Mouse (Mus musculus) cerebellum, postnatal 4 days (tissue): Measurements from ENCODE around the gene Cyp4a14.
"Not testable (repeated sequence)": the region's sequence is repeated elsewhere in the genome, so short reads cannot be mapped to it uniquely, and the experiment has no call there.

Experiments
- DNase-seq, 2 experiments: peaks; one replicate each; pipeline ENCODE4 v3.0.0; 2022; ENCODE audit warnings: low spot score in 2 of 2, mixed read lengths in 1 of 2

Cyp4a14 gene

DNA sequence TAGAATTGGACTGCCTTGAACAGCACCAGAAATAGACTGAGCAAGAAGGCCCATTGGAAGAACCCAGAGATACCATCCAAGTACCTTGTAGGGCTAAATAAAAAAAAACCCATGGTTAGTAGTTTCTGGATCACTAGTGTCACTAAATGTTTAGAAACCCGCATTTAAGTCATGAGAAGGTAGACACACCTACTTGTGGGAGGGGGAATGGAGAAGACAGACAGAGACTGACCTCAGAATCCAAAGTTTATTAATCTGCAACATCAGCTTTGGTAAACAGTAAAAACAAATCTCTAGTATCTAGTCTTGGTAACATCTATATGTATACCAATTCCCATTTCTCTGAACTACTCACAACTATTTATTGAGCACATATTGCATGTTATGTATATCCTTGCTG is at the start of gene Cyp4a14:
TSS of gene Cyp4a14 (minus strand) at position 142 of the 400 bp plus-strand sequence.
- no peak for DNase-seq

DNA sequence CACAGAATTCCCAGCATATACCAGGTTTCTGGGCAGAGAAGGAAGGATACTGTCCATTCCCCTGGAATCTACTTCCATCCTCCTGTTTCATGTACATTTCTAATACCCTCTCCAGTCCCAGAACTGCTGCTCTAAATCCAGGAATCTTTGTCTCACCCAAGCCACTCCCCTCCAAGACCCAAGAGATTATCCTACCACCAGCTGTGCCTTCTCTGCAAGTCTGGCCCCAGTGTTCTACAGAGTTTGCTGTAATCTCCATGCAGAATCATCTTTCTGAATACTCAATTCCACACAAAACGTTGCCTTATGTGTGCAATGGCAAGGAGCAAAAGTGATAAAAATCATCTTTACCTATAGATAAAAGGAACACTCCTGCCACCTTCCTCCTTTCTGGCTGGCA is 49.2 kb upstream of the Cyp4a14 start:
- DNase-seq = no peak

DNA sequence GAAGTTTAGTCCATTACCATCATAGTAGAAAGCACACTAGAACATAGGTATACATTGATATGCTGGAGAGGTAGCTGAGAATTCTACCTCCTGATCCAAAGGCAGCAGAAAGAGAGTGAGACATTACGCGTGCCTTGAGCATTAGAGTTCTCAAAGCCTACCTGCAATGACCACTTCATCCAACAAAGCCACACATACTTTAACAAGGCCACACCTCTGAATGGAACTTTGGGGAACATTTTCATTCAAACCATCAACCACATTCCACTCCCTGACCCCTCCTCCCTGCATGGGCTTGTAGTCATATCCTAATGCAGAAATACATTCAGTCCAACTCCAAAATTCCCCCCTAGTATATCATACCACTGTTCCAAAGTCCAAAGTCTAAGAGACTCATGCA is 25.8 kb upstream of the Cyp4a14 start:
- no peak for DNase-seq

DNA sequence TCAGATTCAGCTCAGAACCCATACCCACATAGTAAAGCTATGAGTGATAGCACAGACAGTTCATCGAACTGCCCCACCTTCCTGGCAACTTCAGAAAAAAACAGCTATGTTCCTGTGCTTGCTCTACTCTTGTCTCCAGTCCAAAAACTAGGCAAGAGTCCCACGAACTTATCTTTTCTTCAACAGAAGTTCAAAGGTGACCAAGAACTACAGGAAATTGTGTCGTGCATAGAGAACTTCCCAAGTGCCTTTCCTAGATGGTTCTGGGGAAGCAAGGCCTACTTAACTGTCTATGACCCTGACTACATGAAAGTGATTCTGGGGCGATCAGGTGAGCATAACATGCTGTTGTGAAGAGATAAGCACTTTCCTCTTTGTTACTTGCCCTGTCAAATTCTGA is 23.5 kb upstream of the Cyp4a14 start:
- DNase-seq = no peak

DNA sequence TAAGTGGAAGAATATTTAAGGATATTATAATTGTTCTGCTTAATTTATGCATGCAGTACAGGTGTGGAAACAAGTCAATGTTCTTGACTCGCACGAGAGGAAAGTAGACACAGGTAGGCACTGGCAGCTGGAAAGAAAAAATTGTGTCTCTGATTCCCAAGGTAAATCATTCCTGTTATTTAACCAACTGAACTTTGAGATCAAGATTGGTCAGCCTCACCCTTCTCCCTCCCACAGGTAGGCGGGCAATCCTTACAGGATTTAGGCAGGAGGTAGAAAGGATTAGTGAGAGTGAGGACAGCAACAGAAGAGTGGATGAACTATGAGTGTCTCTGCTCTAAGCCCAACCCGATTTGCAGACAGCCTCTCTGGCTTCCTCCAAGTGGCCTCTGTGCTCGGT is 22.1 kb upstream of the Cyp4a14 start, which contains the start of gene Cyp4a10:
TSS of gene Cyp4a10 (plus strand) at position 265 of the 400 bp plus-strand sequence.
- not testable (repeated sequence) for DNase-seq

DNA sequence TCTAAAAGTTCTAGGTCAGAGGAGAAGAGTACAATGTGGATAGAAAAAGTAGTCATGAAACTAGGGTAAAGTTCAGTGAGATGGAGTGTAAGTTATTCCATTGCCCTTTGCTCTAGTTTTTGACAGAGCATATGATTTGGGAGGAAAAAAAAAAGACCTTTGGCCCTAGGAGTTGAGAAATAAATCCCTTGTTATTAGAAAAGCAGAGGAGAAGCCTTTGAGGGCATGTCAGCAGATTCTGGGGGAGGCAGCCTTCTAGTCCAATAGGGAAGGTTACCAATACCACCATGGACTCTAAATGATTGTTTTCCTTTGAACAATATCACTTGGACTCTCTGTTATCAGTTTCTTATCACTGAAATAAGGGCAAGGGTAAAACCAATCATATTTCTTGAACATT is 18.0 kb upstream of the Cyp4a14 start:
- not testable (repeated sequence) for DNase-seq

DNA sequence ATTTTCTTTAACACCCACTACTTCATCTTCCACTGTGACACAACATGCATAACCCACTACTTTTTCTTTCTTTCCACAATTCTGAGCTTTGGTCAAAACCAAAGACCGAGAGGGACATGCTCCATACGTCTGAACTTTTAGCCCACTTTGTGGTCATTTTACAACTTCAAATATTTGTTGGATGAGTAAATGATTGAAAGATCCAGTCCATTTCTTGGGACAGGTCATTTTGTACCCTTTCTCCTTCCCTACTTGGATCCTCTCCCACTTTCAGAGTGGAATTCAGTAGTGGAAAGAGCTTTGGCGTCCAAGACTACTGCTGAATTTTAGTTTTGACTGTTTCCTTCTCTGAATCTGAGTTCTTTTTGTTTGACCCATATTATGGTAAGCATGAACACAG is 1.5 kb upstream of the Cyp4a14 start:
- no peak for DNase-seq

DNA sequence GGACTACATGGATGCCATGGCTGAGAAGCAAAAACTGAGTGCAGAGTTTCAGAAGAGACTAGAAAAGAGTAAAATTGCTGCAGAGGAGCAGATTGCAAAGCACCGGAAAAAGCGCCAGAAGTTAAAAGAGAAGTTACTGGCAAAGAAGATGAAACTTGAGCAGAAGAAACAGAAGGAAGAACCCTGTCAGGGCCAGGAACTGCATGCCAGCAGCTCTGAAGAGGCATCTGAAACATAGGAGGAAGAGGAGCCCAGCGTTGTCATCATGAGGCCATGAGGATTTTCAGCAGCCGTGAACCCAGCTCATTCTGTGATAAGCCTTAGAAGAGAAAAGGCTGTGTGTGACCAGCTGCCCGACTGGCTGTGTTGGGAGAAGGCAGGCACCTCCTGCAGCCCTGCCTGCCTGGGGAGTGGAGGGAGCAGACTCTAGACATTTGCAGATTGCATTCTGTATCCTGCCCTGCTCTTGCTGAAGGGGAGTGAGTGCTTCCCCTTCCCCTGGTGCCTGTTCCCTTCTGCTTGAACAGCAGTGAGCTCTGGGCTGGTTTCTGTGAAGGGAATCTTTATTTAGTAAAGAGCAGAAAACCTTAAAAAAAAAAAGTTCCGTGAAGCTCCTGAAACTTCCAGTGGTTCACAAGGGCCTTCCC is 14.8 kb downstream of the Cyp4a14 start:
- DNase-seq = no peak

DNA sequence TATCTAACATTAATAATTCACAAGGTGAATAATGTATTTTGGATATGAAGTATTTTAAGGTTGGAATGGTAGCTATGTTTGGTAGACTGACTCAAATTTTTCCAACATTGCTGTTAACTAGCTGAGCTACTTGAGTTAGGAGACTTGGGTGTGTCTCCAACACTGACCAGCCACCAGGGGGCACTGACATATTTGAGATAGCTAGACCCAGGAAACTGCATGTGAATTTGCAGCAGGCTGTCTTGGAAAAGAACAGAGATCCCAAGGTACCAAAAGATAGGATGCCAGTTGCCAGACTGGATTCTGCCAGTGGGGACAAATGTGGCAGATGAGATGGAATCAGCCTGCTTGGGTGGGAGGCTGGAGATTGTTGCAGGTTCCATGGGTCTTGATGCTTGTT is 19.9 kb downstream of the Cyp4a14 start:
- DNase-seq = not testable (repeated sequence)

DNA sequence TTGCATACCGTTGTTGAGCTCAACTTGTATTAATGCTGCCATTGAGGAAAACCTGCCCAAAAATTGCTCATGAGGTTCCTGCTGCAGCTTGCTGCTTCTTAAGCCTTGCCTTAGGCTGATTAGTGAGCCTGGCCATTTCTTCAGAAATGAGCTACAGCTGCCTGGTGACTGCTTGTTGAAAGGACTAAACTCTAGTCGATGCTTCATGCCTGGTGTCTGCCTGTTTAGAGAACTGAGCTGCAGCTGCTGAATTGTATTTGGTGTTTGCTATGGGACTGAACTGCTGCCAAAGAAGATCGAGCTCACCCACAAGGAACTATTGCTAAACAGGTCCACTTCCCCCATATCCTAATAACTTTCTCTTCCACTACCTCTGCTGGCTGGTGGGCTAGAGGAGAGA is 22.4 kb downstream of the Cyp4a14 start:
- DNase-seq = not testable (repeated sequence)

DNA sequence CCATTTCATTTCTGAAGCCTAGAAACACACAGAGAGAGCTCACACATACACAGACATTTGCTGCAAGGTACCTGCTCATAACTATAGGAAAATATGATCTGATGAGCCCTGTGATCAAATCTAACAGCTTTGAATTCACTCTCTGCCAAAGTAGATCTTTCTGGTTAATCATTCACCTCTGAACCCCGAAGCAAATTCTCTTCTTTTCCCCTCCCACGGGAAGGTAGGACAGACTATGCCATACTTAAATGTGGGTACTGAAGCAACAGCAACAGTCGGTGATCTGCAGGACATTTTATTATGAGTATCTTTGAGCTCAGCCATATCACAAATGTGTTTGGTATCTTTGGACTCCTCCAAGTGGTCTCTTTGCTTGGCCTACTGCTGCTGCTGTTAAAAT is 43.6 kb downstream of the Cyp4a14 start, which contains the start of gene Cyp4a30b:
TSS of gene Cyp4a30b (plus strand) at position 301 of the 400 bp plus-strand sequence.
- no peak for DNase-seq

DNA sequence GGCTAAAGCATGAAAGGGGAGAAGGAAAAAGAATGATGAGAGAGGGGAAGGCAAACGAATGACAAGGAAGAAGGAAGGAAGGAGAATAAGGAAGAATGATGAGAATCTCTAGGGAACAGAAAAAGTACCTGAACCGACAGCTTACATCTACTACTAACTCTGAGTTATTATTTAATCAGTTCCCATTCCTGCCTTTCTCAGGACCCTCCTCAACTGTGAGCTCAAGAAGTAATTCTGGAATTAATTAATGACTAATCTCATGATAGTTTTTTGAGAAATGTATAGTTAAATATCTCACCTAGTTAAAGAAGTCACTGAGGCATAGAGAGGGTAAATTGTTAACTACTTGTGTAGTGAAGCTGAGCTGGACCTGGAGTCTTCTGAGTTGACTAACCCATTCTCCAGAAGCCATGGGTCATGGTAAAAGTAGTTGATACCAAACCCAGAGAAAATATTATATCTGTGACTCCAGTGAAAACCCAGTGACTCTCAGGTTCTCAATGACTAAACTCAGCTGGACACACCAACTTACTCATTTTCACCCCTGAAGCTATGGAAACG is 45.3 kb downstream of the Cyp4a14 start:
- no peak for DNase-seq
